Mouse (Mus musculus) frontal cortex, postnatal 36 days (tissue): ENCODE measurements around the gene Gm14444.
"Not testable (repeated sequence)": the region's sequence is repeated elsewhere in the genome, so short reads cannot be mapped to it uniquely, and the experiment has no call there.

Experiments
- DNase-seq, 2 experiments: peaks; one replicate each; pipeline ENCODE4 v3.0.0; 2022; ENCODE audit warnings: low spot score in 2 of 2

The Gm14444 gene

GRCm38 (mm10) chr2:175010022-175010421 is at the start of gene Gm14444:
TSS of gene Gm14444 (plus strand) at chr2:175010241.
- DNase-seq = not testable (repeated sequence)

GRCm38 (mm10) chr2:174965466-174965865 is 44.6 kb upstream of the Gm14444 start:
- DNase-seq = not testable (repeated sequence)

- not testable (repeated sequence) for DNase-seq
Observed at GRCm38 (mm10) chr2:175044268-175044667, 34.2 kb downstream of the Gm14444 start.

GRCm38 (mm10) chr2:175067681-175068261 is 57.7 kb downstream of the Gm14444 start, which contains the start of gene Gm14393:
TSS of gene Gm14393 (minus strand) at chr2:175067781.
- DNase-seq = not testable (repeated sequence)
